Mouse (Mus musculus): ENCODE data around the gene Rpgrip1l. TPM values are rescaled to one million over a fixed set of nuclear protein-coding genes. Genes with fewer than 3 reads are reported as not detected.

Gene Rpgrip1l
- polyA plus RNA-seq, 1 experiment from 2014 or later, result 13.1 TPM

GRCm38 (mm10) chr8:91282655-91283054 lies 30.4 kb downstream of the Rpgrip1l start:
- 79% methylated on average over 5 of the region's 5 CpGs for WGBS
- no peak for DNase-seq (ENCODE audit: low spot score)

DNA sequence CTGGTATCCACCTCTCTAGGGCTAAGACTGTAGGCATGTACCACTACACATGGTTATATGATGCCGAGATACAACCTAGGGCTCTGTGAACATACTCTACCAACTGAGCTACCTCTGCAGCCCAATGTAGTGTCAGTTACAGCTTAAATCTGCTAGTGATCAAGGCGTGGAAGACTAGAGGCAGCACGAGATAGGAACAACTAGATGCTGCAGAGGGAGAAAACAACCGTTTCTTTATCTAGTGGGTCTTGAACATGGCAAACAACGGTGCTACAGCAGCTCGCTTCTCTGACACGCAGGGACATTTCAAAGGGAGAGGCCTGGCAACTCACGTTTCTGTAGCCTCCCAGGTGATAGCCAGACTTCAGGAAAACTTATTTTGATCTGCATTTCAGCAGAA lies 31.5 kb downstream of the Rpgrip1l start:
- DNase-seq (ENCODE audit: low spot score), result no peak
- Histone ChIP-seq H3K4me1 (no peaks in the 10 kb centered on the region), H3K27ac (no peak overlapping the region), H3K4me3 (no peak overlapping the region), H3K36me3 (no peaks in the 10 kb centered on the region), H3K9me3 (replicated peaks) (no peaks in the 10 kb centered on the region), H3K27me3 (ENCODE audit: low read depth, poor library complexity, severe bottlenecking) (no peaks in the 10 kb centered on the region)
- 82% methylated on average over 8 of the region's 8 CpGs for WGBS

More at GRCm38 (mm10) chr8:91282655-91283054, 30.4 kb downstream of the Rpgrip1l start:
- Histone ChIP-seq H3K27ac (no peak overlapping the region), H3K27me3 (ENCODE audit: low read depth, poor library complexity, severe bottlenecking) (no peaks in the 10 kb centered on the region), H3K36me3 (no peaks in the 10 kb centered on the region), H3K4me1 (no peaks in the 10 kb centered on the region), H3K4me3 (no peak overlapping the region), H3K9me3 (replicated peaks) (no peaks in the 10 kb centered on the region)

DNA sequence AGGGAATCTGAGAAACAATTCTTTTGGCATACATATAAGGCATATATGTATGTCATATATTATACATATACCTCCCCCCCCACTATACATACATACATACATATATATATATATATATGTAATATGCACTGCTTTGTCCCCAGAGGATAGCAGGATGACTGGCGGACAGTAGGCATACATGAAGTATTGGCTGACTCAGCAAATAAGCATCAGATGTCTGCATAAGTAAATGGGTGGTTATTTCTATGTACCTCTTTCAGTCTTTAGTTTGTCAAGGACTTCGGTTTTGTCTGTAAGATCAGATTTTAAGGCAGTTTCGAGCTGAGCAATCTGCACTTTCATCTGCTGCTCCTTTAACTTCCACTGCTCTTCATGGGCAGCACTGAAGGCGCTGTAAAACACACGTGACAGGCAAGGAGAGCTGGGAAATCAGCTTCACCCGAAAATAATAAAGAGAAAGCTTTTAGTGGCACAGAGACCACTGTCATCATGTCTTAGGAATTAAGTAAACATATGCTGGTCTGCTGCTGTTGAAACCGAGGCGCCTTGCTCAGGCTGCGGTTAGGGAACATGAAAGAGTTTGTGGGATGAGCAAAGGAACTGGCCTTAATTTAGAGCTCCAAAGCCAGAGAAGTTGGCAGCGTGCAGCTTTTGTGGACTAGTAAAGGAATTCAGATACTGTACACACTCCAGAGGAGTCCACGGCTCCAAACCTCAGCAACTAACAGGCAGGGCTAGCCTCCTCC lies 32.4 kb downstream of the Rpgrip1l start:
- H3K4me1 ChIP-seq, result no peaks in the 10 kb centered on the region
- no peaks in the 10 kb centered on the region for H3K9me3 ChIP-seq (replicated peaks)
- H3K36me3 ChIP-seq, result 0 out of 2 replicates have a peak, but pooled peaks cover 4% of the 10 kb centered on the region
- H3K27ac ChIP-seq, result no peak overlapping the region
- WGBS, result 80% methylated on average over 11 of the region's 11 CpGs
- no peak for DNase-seq (ENCODE audit: low spot score)
- no peaks in the 10 kb centered on the region for H3K27me3 ChIP-seq (ENCODE audit: low read depth, poor library complexity, severe bottlenecking)
- H3K4me3 ChIP-seq, result no peak overlapping the region

DNA sequence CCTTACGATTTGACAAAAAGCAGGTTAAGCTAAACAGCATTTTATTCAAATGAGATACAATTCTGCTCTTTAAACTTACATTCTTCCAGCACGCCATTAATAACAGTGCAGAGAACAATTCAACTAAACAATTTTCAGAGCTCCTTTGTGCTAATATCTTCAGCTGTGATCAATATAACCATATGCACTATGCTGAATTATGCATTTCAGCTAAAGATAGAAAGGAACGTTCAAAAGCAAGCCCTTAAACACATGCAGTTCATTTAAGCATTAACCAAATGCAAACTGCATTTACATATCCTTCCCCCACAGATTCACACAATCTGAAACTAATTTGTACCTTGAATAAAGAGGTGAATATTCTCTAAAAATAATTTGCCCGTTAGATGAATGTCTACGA lies 35.0 kb downstream of the Rpgrip1l start:
- no peak for DNase-seq (ENCODE audit: low spot score)
- no peaks in the 10 kb centered on the region for H3K27me3 ChIP-seq (ENCODE audit: low read depth, poor library complexity, severe bottlenecking)
- no peaks in the 10 kb centered on the region for H3K4me1 ChIP-seq
- H3K9me3 ChIP-seq (replicated peaks), result no peaks in the 10 kb centered on the region
- H3K27ac ChIP-seq, result no peak overlapping the region
- WGBS, result 89% methylated on average over 5 of the region's 5 CpGs
- H3K36me3 ChIP-seq, result peaks cover 8% of the 10 kb centered on the region; the same call in 1 of the 2 replicates
- no peak overlapping the region for H3K4me3 ChIP-seq

GRCm38 (mm10) chr8:91276337-91276736 lies 36.7 kb downstream of the Rpgrip1l start:
- Histone ChIP-seq H3K4me1 (no peaks in the 10 kb centered on the region), H3K27me3 (ENCODE audit: low read depth, poor library complexity, severe bottlenecking) (no peaks in the 10 kb centered on the region), H3K27ac (no peak overlapping the region), H3K9me3 (replicated peaks) (no peaks in the 10 kb centered on the region), H3K36me3 (peaks cover 8% of the 10 kb centered on the region; the same call in 1 of the 2 replicates), H3K4me3 (no peak overlapping the region)
- WGBS, result 92% methylated on average over 2 of the region's 2 CpGs
- DNase-seq (ENCODE audit: low spot score), result no peak

DNA sequence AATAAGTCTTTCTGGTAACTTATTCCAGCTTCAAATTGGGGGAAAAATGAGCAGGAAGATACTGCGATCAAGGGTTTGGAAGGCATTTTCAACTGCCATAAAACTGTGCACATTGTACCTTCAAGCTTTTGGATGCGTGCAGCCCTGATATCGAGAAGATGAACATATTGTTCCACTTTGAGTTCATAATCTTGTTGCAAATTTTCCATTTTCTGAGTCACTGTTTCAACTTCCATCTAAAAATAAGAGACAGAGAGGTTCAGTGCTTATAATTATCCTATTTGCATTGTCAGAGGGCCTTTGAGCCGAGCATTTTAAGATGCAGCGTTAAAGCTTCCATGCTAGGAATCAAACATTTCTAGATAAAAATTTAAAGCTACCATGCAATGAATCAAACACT lies 39.6 kb downstream of the Rpgrip1l start:
- no peak for DNase-seq (ENCODE audit: low spot score)
- 93% methylated on average over 5 of the region's 5 CpGs for WGBS
- no peaks in the 10 kb centered on the region for H3K4me1 ChIP-seq
- H3K27ac ChIP-seq, result no peak overlapping the region
- H3K9me3 ChIP-seq (replicated peaks), result no peaks in the 10 kb centered on the region
- H3K4me3 ChIP-seq, result no peak overlapping the region
- H3K27me3 ChIP-seq (ENCODE audit: low read depth, poor library complexity, severe bottlenecking), result no peaks in the 10 kb centered on the region
- peaks cover 8% of the 10 kb centered on the region; the same call in 1 of the 2 replicates for H3K36me3 ChIP-seq

- Histone ChIP-seq H3K36me3 (0 out of 2 replicates have a peak, but pooled peaks cover 5% of the 10 kb centered on the region), H3K4me3 (no peak overlapping the region), H3K9me3 (replicated peaks) (no peaks in the 10 kb centered on the region), H3K4me1 (no peaks in the 10 kb centered on the region), H3K27me3 (ENCODE audit: low read depth, poor library complexity, severe bottlenecking) (no peaks in the 10 kb centered on the region), H3K27ac (no peak overlapping the region)
- no peak for DNase-seq (ENCODE audit: low spot score)
- 85% methylated on average over 2 of the region's 2 CpGs for WGBS
These were observed 43.6 kb downstream of the Rpgrip1l start for GRCm38 (mm10) chr8:91269374-91269958.

GRCm38 (mm10) chr8:91264564-91264963 lies 48.5 kb downstream of the Rpgrip1l start:
- no peak overlapping the region for H3K4me3 ChIP-seq
- no peaks in the 10 kb centered on the region for H3K27me3 ChIP-seq (ENCODE audit: low read depth, poor library complexity, severe bottlenecking)
- H3K36me3 ChIP-seq, result 0 out of 2 replicates have a peak, but pooled peaks cover 5% of the 10 kb centered on the region
- H3K27ac ChIP-seq, result no peak overlapping the region
- H3K9me3 ChIP-seq (replicated peaks), result no peaks in the 10 kb centered on the region
- no peak for DNase-seq (ENCODE audit: low spot score)
- H3K4me1 ChIP-seq, result no peaks in the 10 kb centered on the region

GRCm38 (mm10) chr8:91263939-91264338 lies 49.1 kb downstream of the Rpgrip1l start:
- H3K27ac ChIP-seq, result no peak overlapping the region
- 85% methylated on average over 3 of the region's 3 CpGs for WGBS
- no peaks in the 10 kb centered on the region for H3K4me1 ChIP-seq
- no peak for DNase-seq (ENCODE audit: low spot score)
- H3K9me3 ChIP-seq (replicated peaks), result no peaks in the 10 kb centered on the region
- H3K4me3 ChIP-seq, result no peak overlapping the region
- H3K27me3 ChIP-seq (ENCODE audit: low read depth, poor library complexity, severe bottlenecking), result no peaks in the 10 kb centered on the region
- H3K36me3 ChIP-seq, result 0 out of 2 replicates have a peak, but pooled peaks cover 5% of the 10 kb centered on the region

- Histone ChIP-seq H3K27me3 (ENCODE audit: low read depth, poor library complexity, severe bottlenecking) (no peaks in the 10 kb centered on the region), H3K4me1 (no peaks in the 10 kb centered on the region), H3K4me3 (no peak overlapping the region), H3K27ac (no peak overlapping the region), H3K9me3 (replicated peaks) (no peaks in the 10 kb centered on the region), H3K36me3 (no peaks in the 10 kb centered on the region)
- DNase-seq (ENCODE audit: low spot score), result no peak
- 90% methylated on average over 2 of the region's 2 CpGs for WGBS
These were observed 51.5 kb downstream of the Rpgrip1l start for GRCm38 (mm10) chr8:91261598-91261997.

- 92% methylated on average over 6 of the region's 6 CpGs for WGBS
- Histone ChIP-seq H3K36me3 (0 out of 2 replicates have a peak, but pooled peaks cover 2% of the 10 kb centered on the region), H3K9me3 (replicated peaks) (no peaks in the 10 kb centered on the region), H3K4me1 (no peaks in the 10 kb centered on the region), H3K4me3 (no peak overlapping the region), H3K27me3 (ENCODE audit: low read depth, poor library complexity, severe bottlenecking) (no peaks in the 10 kb centered on the region), H3K27ac (no peak overlapping the region)
- no peak for DNase-seq (ENCODE audit: low spot score)
These were observed 62.1 kb downstream of the Rpgrip1l start for GRCm38 (mm10) chr8:91250966-91251365.

DNA sequence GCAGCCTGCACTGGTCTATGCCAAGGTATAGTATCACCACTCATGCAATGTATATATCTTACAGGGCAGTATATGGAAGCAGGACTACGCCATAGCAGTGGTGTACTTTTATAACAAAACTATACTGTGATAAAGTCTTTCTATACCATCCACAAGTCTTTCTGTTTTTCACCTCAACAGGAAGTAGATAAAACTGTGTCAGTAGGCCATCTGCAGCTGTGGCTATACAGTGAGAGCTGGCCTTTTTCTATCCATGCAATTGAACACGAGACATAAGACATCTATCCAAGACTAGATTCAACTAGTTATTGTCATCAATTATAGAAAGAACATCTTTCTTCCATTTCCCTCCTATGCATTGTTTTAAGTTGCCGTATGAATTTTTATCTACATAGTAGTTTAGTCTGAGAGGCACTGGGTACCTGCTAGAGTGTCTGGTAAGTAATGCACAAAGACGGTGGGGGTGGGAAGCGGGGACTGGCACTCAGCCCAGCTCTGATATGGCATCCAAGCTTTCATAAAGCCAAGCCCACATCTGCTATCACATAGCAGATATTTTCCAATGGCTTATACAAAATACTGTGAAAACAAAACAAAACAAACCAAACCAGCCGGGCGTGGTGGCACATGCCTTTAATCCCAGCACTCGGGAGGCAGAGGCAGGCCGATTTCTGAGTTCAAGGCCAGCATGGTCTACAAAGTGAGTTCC lies 63.1 kb downstream of the Rpgrip1l start:
- Histone ChIP-seq H3K4me1 (peaks cover 5% of the 10 kb centered on the region), H3K27me3 (ENCODE audit: low read depth, poor library complexity, severe bottlenecking) (no peaks in the 10 kb centered on the region), H3K9me3 (replicated peaks) (no peaks in the 10 kb centered on the region), H3K4me3 (no peak overlapping the region), H3K36me3 (0 out of 2 replicates have a peak, but pooled peaks cover 2% of the 10 kb centered on the region), H3K27ac (no peak overlapping the region)
- DNase-seq (ENCODE audit: low spot score), result no peak
- whole genome bisulfite sequencing, result 96% methylated on average over 9 of the region's 9 CpGs
